Mouse (Mus musculus): ENCODE results near the gene Itih2. TPM values are rescaled to one million over a fixed set of nuclear protein-coding genes. Genes with fewer than 3 reads are reported as not detected.
A peak's percentile ranks its signal among the peaks of the same experiment; 100 is the strongest.

Gene Itih2
- total and polyA plus RNA-seq, 2 experiments, result 409 to 677 TPM

DNA sequence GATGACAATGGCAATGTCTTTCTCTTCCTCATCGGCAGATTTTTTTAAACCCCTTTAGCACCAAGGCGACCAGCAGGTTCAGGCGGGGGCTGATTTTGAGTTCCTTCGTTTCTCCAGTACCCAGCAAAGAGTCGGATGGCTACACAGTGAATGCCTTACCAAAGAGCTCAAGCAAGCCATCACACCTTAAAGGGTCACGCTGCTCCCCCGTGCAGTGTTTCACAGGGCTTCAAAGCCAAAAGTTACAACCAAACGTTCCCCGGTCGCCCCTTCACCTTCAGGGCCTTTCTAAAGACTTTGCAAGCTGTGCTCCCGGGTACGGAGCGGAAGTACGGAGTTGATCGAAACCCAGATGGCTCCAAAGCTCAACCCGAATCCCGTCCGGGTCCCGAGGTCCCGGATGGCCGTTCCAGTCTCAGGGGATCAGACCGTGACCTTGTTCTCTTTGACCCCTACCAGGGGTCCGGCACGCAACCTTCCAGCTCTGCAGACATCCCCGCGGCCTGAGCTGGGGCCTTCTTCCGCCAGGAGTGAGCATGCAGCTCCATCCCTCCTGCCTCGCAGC, 51.4 kb downstream of the Itih2 start:
- H3K4me1 ChIP-seq (ENCODE audit: control insufficient read depth, insufficient read depth, low read length), result peaks cover 29% of the 10 kb centered on the region
- H3K9ac ChIP-seq (ENCODE audit: low read depth, low read length), result peak overlapping the region; percentile 97
- no peaks in the 10 kb centered on the region for H3K36me3 ChIP-seq (ENCODE audit: control insufficient read depth, insufficient read depth, low read length)
- H3K79me2 ChIP-seq (ENCODE audit: control insufficient read depth, insufficient read depth, low read length), result peaks cover 58% of the 10 kb centered on the region
- peak; percentile 63 for DNase-seq (ENCODE audit: extremely low read depth, low read depth, low spot score)
- H3K27me3 ChIP-seq (ENCODE audit: control insufficient read depth, insufficient read depth, low read length), result no peaks in the 10 kb centered on the region
- peak overlapping the region; percentile 94 for H3K4me3 ChIP-seq (ENCODE audit: insufficient read depth, low read depth, low read length)
- under 1% methylated on average over 28 of the region's 28 CpGs for WGBS
- peak overlapping the region; percentile 98 for H3K27ac ChIP-seq (replicated peaks; ENCODE audit: insufficient read depth, low read depth, low read length)
- TF ChIP-seq POLR2A (IDR thresholded peaks at IDR 0.05; ENCODE audit: extremely low read depth, insufficient read depth, low read length) (no peak), CTCF (IDR thresholded peaks at IDR 0.05; ENCODE audit: low read depth, low read length) (no peak)

DNA sequence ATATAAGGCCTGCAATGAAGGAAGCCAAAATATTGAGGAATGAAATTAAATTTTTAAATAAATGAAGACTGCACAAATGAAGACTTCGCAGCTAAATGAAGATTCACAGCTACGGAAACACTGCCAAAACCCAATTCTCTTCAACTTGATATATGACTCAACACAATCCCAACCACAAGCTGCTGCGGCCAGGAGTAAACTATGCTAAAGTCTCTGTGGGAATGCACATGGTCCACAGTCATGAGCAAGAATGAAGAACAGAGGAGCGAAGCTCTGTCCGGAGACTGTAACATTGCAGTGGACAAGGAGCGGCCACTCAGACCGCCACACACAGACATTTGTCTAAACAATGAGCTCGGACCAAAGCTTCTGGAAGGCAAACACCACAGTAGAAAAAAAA, 54.5 kb downstream of the Itih2 start:
- Histone ChIP-seq H3K79me2 (ENCODE audit: control insufficient read depth, insufficient read depth, low read length) (peaks cover 55% of the 10 kb centered on the region), H3K27me3 (ENCODE audit: control insufficient read depth, insufficient read depth, low read length) (no peaks in the 10 kb centered on the region), H3K36me3 (ENCODE audit: control insufficient read depth, insufficient read depth, low read length) (no peaks in the 10 kb centered on the region; the same call in 1 of the 2 replicates), H3K4me3 (ENCODE audit: insufficient read depth, low read depth, low read length) (no peak overlapping the region), H3K27ac (replicated peaks; ENCODE audit: insufficient read depth, low read depth, low read length) (no peak overlapping the region), H3K4me1 (ENCODE audit: control insufficient read depth, insufficient read depth, low read length) (peaks cover 28% of the 10 kb centered on the region), H3K9ac (ENCODE audit: low read depth, low read length) (no peak overlapping the region)
- WGBS, result 70% methylated on average over 8 of the region's 8 CpGs
- no peak for DNase-seq (ENCODE audit: extremely low read depth, low read depth, low spot score)
- TF ChIP-seq CTCF (IDR thresholded peaks at IDR 0.05; ENCODE audit: low read depth, low read length) (no peak), POLR2A (IDR thresholded peaks at IDR 0.05; ENCODE audit: extremely low read depth, insufficient read depth, low read length) (no peak)

- no peak overlapping the region for H3K27ac ChIP-seq (replicated peaks; ENCODE audit: insufficient read depth, low read depth, low read length)
- no peaks in the 10 kb centered on the region; the same call in 1 of the 2 replicates for H3K36me3 ChIP-seq (ENCODE audit: control insufficient read depth, insufficient read depth, low read length)
- peaks cover 47% of the 10 kb centered on the region for H3K79me2 ChIP-seq (ENCODE audit: control insufficient read depth, insufficient read depth, low read length)
- H3K9ac ChIP-seq (ENCODE audit: low read depth, low read length), result no peak overlapping the region
- H3K4me1 ChIP-seq (ENCODE audit: control insufficient read depth, insufficient read depth, low read length), result peaks cover 23% of the 10 kb centered on the region
- H3K27me3 ChIP-seq (ENCODE audit: control insufficient read depth, insufficient read depth, low read length), result no peaks in the 10 kb centered on the region
- no peak overlapping the region for H3K4me3 ChIP-seq (ENCODE audit: insufficient read depth, low read depth, low read length)
- TF ChIP-seq CTCF (IDR thresholded peaks at IDR 0.05; ENCODE audit: low read depth, low read length), result no peak
- no peak for TF ChIP-seq POLR2A (IDR thresholded peaks at IDR 0.05; ENCODE audit: extremely low read depth, insufficient read depth, low read length)
- WGBS, result 52% methylated on average over 7 of the region's 7 CpGs
- DNase-seq (ENCODE audit: extremely low read depth, low read depth, low spot score), result no peak
Measured at GRCm38 (mm10) chr2:10074470-10074869, 56.7 kb downstream of the Itih2 start.

DNA sequence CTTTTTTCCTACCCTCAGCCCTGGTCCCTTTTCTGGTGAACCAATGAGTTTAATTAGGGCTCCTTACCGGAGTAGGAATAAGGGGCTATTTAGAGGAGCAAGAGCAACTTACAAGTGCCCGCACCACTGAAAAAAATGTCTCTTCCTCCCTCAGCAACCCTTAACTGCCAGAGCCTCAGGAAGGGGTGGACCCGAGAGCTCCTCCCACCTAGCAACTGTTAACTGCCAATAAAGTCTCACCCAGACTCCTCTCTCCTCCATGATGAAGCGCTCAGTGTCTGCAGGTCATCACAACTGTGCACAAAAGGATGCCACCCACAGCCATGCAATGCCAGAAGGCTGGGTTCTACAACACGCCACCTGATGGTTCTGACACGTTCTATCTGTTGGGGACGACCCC, 59.4 kb downstream of the Itih2 start:
- WGBS, result 88% methylated on average over 7 of the region's 7 CpGs
- H3K4me1 ChIP-seq (ENCODE audit: control insufficient read depth, insufficient read depth, low read length), result peaks cover 8% of the 10 kb centered on the region

DNA sequence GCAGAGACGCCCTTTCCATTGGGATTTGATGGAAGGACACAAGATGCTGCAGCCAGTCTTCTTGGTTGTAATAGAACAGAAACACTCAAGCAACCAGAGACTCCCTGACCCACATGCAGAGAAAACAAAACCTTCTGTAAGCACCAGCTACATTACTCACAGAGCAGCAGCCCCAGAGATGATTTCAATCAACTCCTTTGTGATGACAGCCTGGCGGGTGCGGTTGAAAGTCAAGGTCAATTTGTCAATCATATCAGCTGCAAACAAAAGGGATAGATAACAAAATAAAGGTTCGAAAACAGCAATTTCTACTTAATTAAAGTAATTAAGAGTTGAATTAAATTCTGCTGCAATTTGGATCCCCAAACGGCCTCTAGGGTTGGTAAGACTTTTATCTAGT, 72.4 kb downstream of the Itih2 start:
- 69% methylated on average over 5 of the region's 5 CpGs for WGBS
- TF ChIP-seq CTCF (IDR thresholded peaks at IDR 0.05; ENCODE audit: low read depth, low read length), result no peak
- TF ChIP-seq POLR2A (IDR thresholded peaks at IDR 0.05; ENCODE audit: extremely low read depth, insufficient read depth, low read length), result no peak
- Histone ChIP-seq H3K36me3 (ENCODE audit: control insufficient read depth, insufficient read depth, low read length) (peaks cover 75% of the 10 kb centered on the region), H3K27me3 (ENCODE audit: control insufficient read depth, insufficient read depth, low read length) (no peaks in the 10 kb centered on the region), H3K9ac (ENCODE audit: low read depth, low read length) (no peak overlapping the region), H3K4me1 (ENCODE audit: control insufficient read depth, insufficient read depth, low read length) (no peaks in the 10 kb centered on the region), H3K27ac (replicated peaks; ENCODE audit: insufficient read depth, low read depth, low read length) (no peak overlapping the region), H3K4me3 (ENCODE audit: insufficient read depth, low read depth, low read length) (no peak overlapping the region), H3K79me2 (ENCODE audit: control insufficient read depth, insufficient read depth, low read length) (no peaks in the 10 kb centered on the region)
- DNase-seq (ENCODE audit: extremely low read depth, low read depth, low spot score), result no peak

More for the DNA sequence above, 59.4 kb downstream of the Itih2 start:
- H3K9ac ChIP-seq (ENCODE audit: low read depth, low read length), result no peak overlapping the region
- H3K27me3 ChIP-seq (ENCODE audit: control insufficient read depth, insufficient read depth, low read length), result no peaks in the 10 kb centered on the region
- H3K79me2 ChIP-seq (ENCODE audit: control insufficient read depth, insufficient read depth, low read length), result peaks cover 35% of the 10 kb centered on the region
- no peak for TF ChIP-seq POLR2A (IDR thresholded peaks at IDR 0.05; ENCODE audit: extremely low read depth, insufficient read depth, low read length)
- no peak for TF ChIP-seq CTCF (IDR thresholded peaks at IDR 0.05; ENCODE audit: low read depth, low read length)
- H3K27ac ChIP-seq (replicated peaks; ENCODE audit: insufficient read depth, low read depth, low read length), result no peak overlapping the region
- H3K4me3 ChIP-seq (ENCODE audit: insufficient read depth, low read depth, low read length), result no peak overlapping the region
- DNase-seq (ENCODE audit: extremely low read depth, low read depth, low spot score), result no peak
- peaks cover 15% of the 10 kb centered on the region for H3K36me3 ChIP-seq (ENCODE audit: control insufficient read depth, insufficient read depth, low read length)

DNA sequence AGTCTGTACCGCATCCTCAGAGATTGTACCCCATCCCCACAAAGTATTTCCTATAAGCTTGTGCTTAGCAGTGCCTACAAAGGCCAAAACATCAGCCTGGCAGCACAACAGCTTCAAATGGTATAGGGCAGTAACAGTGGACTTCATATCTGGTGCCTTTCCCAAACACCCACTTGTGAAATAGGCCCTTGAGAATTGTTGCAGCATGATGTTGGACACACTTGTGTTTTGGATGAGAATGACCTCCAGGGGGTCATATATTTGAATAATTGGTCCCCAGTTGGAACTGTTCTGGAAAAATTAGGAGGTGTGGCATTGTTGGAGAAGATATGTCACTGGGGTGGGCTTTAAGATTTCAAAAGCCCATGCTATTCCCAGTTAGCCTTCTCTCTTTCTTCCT, 79.2 kb downstream of the Itih2 start:
- Histone ChIP-seq H3K4me3 (ENCODE audit: insufficient read depth, low read depth, low read length) (no peak overlapping the region), H3K27ac (replicated peaks; ENCODE audit: insufficient read depth, low read depth, low read length) (no peak overlapping the region), H3K36me3 (ENCODE audit: control insufficient read depth, insufficient read depth, low read length) (peaks cover 21% of the 10 kb centered on the region; the same call in 1 of the 2 replicates), H3K27me3 (ENCODE audit: control insufficient read depth, insufficient read depth, low read length) (no peaks in the 10 kb centered on the region), H3K9ac (ENCODE audit: low read depth, low read length) (no peak overlapping the region), H3K4me1 (ENCODE audit: control insufficient read depth, insufficient read depth, low read length) (no peaks in the 10 kb centered on the region), H3K79me2 (ENCODE audit: control insufficient read depth, insufficient read depth, low read length) (peaks cover 12% of the 10 kb centered on the region; the same call in 1 of the 2 replicates)
- no peak for DNase-seq (ENCODE audit: extremely low read depth, low read depth, low spot score)
- TF ChIP-seq CTCF (IDR thresholded peaks at IDR 0.05; ENCODE audit: low read depth, low read length), result no peak
- TF ChIP-seq POLR2A (IDR thresholded peaks at IDR 0.05; ENCODE audit: extremely low read depth, insufficient read depth, low read length), result no peak
- WGBS, result 100% methylated on average over 1 of the region's 1 CpGs
